Mouse (Mus musculus) megakaryocyte, embryonic 14.5 days (primary cell): ENCODE data around the gene Bach2.

Experiments used
- FLI1 ChIP-seq: IDR thresholded peaks from 2 replicates; pipeline ENCODE4 v1.6.1; 2012; ENCODE audit warnings: low read length, inconsistent platforms, mixed read lengths
- GATA1 ChIP-seq: IDR thresholded peaks from 3 replicates; pipeline ENCODE4 v1.6.1; 2012; ENCODE audit warnings: mixed read lengths, low read length, inconsistent platforms, borderline replicate concordance

GRCm38 (mm10) chr4:32521361-32521740 is 282.7 kb downstream of the Bach2 start:
- TF ChIP-seq GATA1 (no peak), FLI1 (no peak)
